Mouse (Mus musculus) midbrain, embryonic 10.5 days (tissue): ENCODE measurements at regions not wholly inside any gene's neighbourhood (a gene's known extent, or its start where the extent isn't known, plus 50 kb on each side); places are given as distances from the start of the nearest gene placed in this dataset.

ENCODE experiments used
- DNase-seq: peaks from one replicate; pipeline ENCODE4 v3.0.0-alpha.2; 2017; ENCODE audit warnings: low spot score
- H3K27ac ChIP-seq: fragments of 300-500 bp; sonication (generic); replicated peaks from 2 replicates; pipeline ENCODE4 v1.5.1; 2016; ENCODE audit warnings: mild to moderate bottlenecking
- H3K27me3 ChIP-seq: fragments of 300-500 bp; sonication (generic); 2 replicates; pipeline ENCODE4 v1.6.1; 2016; ENCODE audit warnings: low read depth, mild to moderate bottlenecking; ENCODE audit not compliant: poor library complexity, severe bottlenecking
- H3K36me3 ChIP-seq: fragments of 300-500 bp; sonication (generic); 2 replicates; pipeline ENCODE4 v1.6.1; 2016; ENCODE audit warnings: mild to moderate bottlenecking, moderate library complexity
- H3K4me1 ChIP-seq: fragments of 300-500 bp; sonication (generic); 2 replicates; pipeline ENCODE4 v1.6.1; 2016
- H3K4me3 ChIP-seq: fragments of 300-500 bp; sonication (generic); 2 replicates; pipeline ENCODE4 v1.5.1; 2016; ENCODE audit warnings: mild to moderate bottlenecking, moderate library complexity
- H3K9me3 ChIP-seq: fragments of 300-500 bp; sonication (generic); replicated peaks from 2 replicates; pipeline ENCODE4 v1.6.1; 2016; ENCODE audit warnings: mild to moderate bottlenecking
- WGBS: fragments of 180-500 bp; shearing (Covaris S2); methylation state at CpG from one replicate; pipeline ENCODE4 v1.1.7; 2016; 5-methylcytosine and 5-hydroxymethylcytosine counted together

GRCm38 (mm10) chr13:45235236-45235635, 154.3 kb upstream of the Mylip start:
- WGBS: 47% methylated on average over 5 of the region's 5 CpGs
- Histone ChIP-seq H3K27ac (no peak overlapping the region), H3K4me3 (no peak overlapping the region)

GRCm38 (mm10) chr13:45238258-45238657, 151.3 kb upstream of the Mylip start:
- no peak overlapping the region for H3K4me3 ChIP-seq
- no peak for DNase-seq
- H3K36me3 ChIP-seq: no peaks in the 10 kb centered on the region
- H3K27ac ChIP-seq: no peak overlapping the region
- H3K9me3 ChIP-seq: no peaks in the 10 kb centered on the region
- peaks cover 25% of the 10 kb centered on the region for H3K4me1 ChIP-seq
- H3K27me3 ChIP-seq: peaks cover 6% of the 10 kb centered on the region
- WGBS: 89% methylated on average over 7 of the region's 7 CpGs

More at GRCm38 (mm10) chr13:45235236-45235635, 154.3 kb upstream of the Mylip start:
- no peak for DNase-seq
- no peaks in the 10 kb centered on the region for H3K9me3 ChIP-seq
- peaks cover 9% of the 10 kb centered on the region for H3K27me3 ChIP-seq
- peaks cover 14% of the 10 kb centered on the region for H3K4me1 ChIP-seq
- no peaks in the 10 kb centered on the region for H3K36me3 ChIP-seq

- WGBS: 85% methylated on average over 9 of the region's 9 CpGs
- DNase-seq: no peak
- Histone ChIP-seq H3K9me3 (no peaks in the 10 kb centered on the region), H3K4me1 (peaks cover 25% of the 10 kb centered on the region), H3K4me3 (no peak overlapping the region), H3K36me3 (no peaks in the 10 kb centered on the region), H3K27ac (no peak overlapping the region), H3K27me3 (peaks cover 7% of the 10 kb centered on the region; the same call in 1 of the 2 replicates)
Observed at GRCm38 (mm10) chr13:45239153-45239552, 150.4 kb upstream of the Mylip start.

DNA sequence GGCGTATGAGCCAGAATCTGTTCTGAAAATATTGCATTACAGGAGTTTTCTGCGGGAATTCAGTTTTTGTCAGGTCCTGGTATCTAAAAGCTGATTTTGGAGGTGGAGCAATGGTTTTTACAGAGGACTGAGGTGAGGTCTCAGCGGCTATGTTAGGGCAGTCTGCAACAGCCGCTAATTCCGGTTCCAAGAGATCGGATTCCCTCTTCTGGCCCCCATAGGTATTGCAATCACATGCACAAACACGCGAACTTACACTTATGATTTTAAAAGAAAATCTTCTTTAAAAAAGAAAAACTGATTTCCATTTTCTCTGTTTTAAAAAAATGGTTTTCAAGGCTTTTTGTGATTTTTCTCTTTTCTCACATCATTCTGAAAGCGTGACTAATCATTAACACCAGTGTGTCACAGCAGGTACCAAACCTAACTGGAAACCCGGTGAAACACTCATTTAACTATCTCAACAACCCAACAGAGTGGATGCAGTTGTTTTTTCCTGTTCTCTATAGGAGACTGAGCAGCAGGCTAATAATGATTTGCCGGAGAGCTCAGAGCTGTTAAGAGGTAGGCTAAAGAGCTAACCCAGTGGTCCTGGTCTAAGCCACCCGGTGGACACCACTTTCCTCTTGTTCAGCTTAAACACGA, 149.4 kb upstream of the Mylip start:
- Histone ChIP-seq H3K9me3 (no peaks in the 10 kb centered on the region), H3K27ac (no peak overlapping the region), H3K27me3 (peaks cover 7% of the 10 kb centered on the region; the same call in 1 of the 2 replicates), H3K36me3 (no peaks in the 10 kb centered on the region), H3K4me1 (peaks cover 19% of the 10 kb centered on the region), H3K4me3 (no peak overlapping the region)
- WGBS: 81% methylated on average over 13 of the region's 13 CpGs
- no peak for DNase-seq

DNA sequence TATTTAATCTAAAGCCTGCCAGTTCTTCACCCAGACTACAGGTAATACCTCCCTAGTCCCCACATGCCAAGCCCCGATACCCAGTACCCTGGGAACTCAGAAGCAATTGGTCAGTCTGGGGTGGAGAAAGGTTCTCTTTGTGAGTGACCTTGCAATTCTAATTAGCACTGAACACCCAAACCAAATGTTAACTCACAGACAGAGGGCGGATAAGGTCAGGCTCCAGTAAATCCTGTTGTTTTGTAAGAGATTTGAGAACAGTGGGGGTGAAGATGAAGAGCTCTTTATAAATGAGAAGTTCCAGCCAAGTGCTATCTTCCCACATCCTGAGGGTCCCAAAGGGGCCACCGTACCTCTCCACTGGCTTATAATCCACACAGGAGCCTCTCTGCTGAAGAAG, 147.3 kb upstream of the Mylip start:
- peaks cover 7% of the 10 kb centered on the region for H3K27me3 ChIP-seq
- no peak overlapping the region for H3K4me3 ChIP-seq
- no peaks in the 10 kb centered on the region for H3K36me3 ChIP-seq
- DNase-seq: no peak
- H3K4me1 ChIP-seq: peaks cover 11% of the 10 kb centered on the region
- no peaks in the 10 kb centered on the region for H3K9me3 ChIP-seq
- no peak overlapping the region; the same call in 1 of the 2 replicates for H3K27ac ChIP-seq
- WGBS: 35% methylated on average over 3 of the region's 3 CpGs

- Histone ChIP-seq H3K4me3 (no peak overlapping the region), H3K9me3 (no peaks in the 10 kb centered on the region), H3K4me1 (peaks cover 11% of the 10 kb centered on the region), H3K36me3 (no peaks in the 10 kb centered on the region), H3K27me3 (peaks cover 7% of the 10 kb centered on the region), H3K27ac (no peak overlapping the region; the same call in 1 of the 2 replicates)
- WGBS: 63% methylated on average over 12 of the region's 12 CpGs
- DNase-seq: no peak
Observed at GRCm38 (mm10) chr13:45242750-45243149, 146.8 kb upstream of the Mylip start.

- peaks cover 7% of the 10 kb centered on the region for H3K27me3 ChIP-seq
- H3K27ac ChIP-seq: no peak overlapping the region
- no peak for DNase-seq
- H3K4me3 ChIP-seq: no peak overlapping the region
- no peaks in the 10 kb centered on the region for H3K36me3 ChIP-seq
- H3K4me1 ChIP-seq: peaks cover 29% of the 10 kb centered on the region
- H3K9me3 ChIP-seq: no peaks in the 10 kb centered on the region
- WGBS: 84% methylated on average over 5 of the region's 5 CpGs
Observed at GRCm38 (mm10) chr13:45245651-45246050, 143.9 kb upstream of the Mylip start.

GRCm38 (mm10) chr13:45246341-45246740, 143.2 kb upstream of the Mylip start:
- H3K27ac ChIP-seq: no peak overlapping the region
- no peak overlapping the region for H3K4me3 ChIP-seq
- no peaks in the 10 kb centered on the region for H3K9me3 ChIP-seq
- no peaks in the 10 kb centered on the region for H3K36me3 ChIP-seq
- H3K4me1 ChIP-seq: peaks cover 29% of the 10 kb centered on the region
- 82% methylated on average over 2 of the region's 2 CpGs for WGBS
- DNase-seq: no peak
- peaks cover 7% of the 10 kb centered on the region for H3K27me3 ChIP-seq

DNA sequence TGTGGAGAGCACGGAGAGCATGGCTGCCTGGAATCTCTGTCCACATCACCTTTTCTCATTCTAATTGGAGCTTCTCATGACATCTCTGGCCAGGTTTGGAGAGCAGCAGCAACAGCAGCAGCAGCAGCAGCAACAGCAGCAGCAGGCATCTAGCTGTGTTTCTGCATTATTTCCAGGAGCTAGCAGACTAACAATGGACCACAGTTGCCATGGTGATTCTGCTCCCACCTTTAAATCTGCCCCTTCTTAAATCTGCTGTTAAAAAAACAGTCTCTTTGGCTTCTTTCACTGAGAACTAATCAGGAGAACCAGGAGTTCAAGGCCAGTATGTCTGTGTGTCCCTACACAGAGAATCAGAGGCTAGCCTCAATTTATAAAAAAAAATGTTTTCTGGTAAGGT, 139.5 kb upstream of the Mylip start:
- Histone ChIP-seq H3K27me3 (peaks cover 12% of the 10 kb centered on the region), H3K9me3 (no peaks in the 10 kb centered on the region), H3K4me3 (no peak overlapping the region), H3K36me3 (no peaks in the 10 kb centered on the region), H3K27ac (peak overlapping the region; percentile 28; the same call in 1 of the 2 replicates), H3K4me1 (peaks cover 21% of the 10 kb centered on the region)
- DNase-seq: no peak
- WGBS: 29% methylated on average over 1 of the region's 1 CpGs

GRCm38 (mm10) chr13:45251068-45251467, 138.5 kb upstream of the Mylip start:
- peaks cover 19% of the 10 kb centered on the region for H3K27me3 ChIP-seq
- no peak overlapping the region for H3K4me3 ChIP-seq
- no peaks in the 10 kb centered on the region for H3K36me3 ChIP-seq
- no peaks in the 10 kb centered on the region for H3K9me3 ChIP-seq
- H3K4me1 ChIP-seq: peaks cover 21% of the 10 kb centered on the region
- no peak for DNase-seq
- 83% methylated on average over 3 of the region's 3 CpGs for WGBS
- no peak overlapping the region for H3K27ac ChIP-seq

DNA sequence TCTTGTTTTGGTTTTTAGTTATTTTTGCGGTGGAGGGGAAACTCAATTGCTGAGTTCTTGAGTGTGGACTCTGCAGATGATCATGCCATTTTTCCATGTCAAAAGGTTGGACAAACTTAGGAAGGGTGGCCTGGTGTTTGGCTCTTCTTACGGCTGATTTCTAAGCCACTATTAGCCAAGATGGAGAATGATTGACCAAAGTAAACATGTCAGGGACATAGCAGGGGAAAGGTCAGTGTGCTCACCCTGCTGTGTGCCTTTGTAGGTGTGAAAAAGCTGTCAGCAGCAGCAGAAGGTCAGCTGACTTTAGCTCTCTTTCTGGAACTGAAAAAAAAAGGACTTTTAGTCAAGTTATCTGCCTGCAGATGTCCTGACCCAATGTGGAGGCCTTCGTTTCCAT, 137.4 kb upstream of the Mylip start:
- no peak for DNase-seq
- Histone ChIP-seq H3K27me3 (peaks cover 25% of the 10 kb centered on the region), H3K36me3 (no peaks in the 10 kb centered on the region), H3K9me3 (no peaks in the 10 kb centered on the region), H3K4me3 (no peak overlapping the region), H3K27ac (no peak overlapping the region), H3K4me1 (peaks cover 21% of the 10 kb centered on the region)
- WGBS: 62% methylated on average over 3 of the region's 3 CpGs

GRCm38 (mm10) chr13:45253221-45253620, 136.3 kb upstream of the Mylip start:
- Histone ChIP-seq H3K9me3 (no peaks in the 10 kb centered on the region), H3K36me3 (no peaks in the 10 kb centered on the region), H3K27ac (no peak overlapping the region), H3K27me3 (peaks cover 25% of the 10 kb centered on the region), H3K4me3 (no peak overlapping the region), H3K4me1 (peaks cover 21% of the 10 kb centered on the region)
- DNase-seq: no peak
- 74% methylated on average over 2 of the region's 2 CpGs for WGBS

- no peak overlapping the region for H3K4me3 ChIP-seq
- H3K27ac ChIP-seq: no peak overlapping the region
- peaks cover 6% of the 10 kb centered on the region for H3K4me1 ChIP-seq
- no peaks in the 10 kb centered on the region for H3K9me3 ChIP-seq
- no peak for DNase-seq
- WGBS: 88% methylated on average over 6 of the region's 6 CpGs
- no peaks in the 10 kb centered on the region for H3K36me3 ChIP-seq
- H3K27me3 ChIP-seq: peaks cover 25% of the 10 kb centered on the region
Observed at GRCm38 (mm10) chr13:45255277-45255676, 134.3 kb upstream of the Mylip start.
